Mouse (Mus musculus) urinary bladder, postnatal 36 days (tissue): ENCODE measurements around the gene Loxl1.
"Not testable (repeated sequence)": the region's sequence is repeated elsewhere in the genome, so short reads cannot be mapped to it uniquely, and the experiment has no call there.

ENCODE experiments used
- DNase-seq, 2 experiments: peaks; one replicate each; pipeline ENCODE4 v3.0.0; 2022; ENCODE audit warnings: low spot score in 2 of 2, mixed read lengths in 1 of 2

The Loxl1 gene

GRCm38 (mm10) chr9:58253033-58253804, 59.8 kb downstream of the Loxl1 start, which contains the start of gene Stoml1:
TSS of gene Stoml1 (plus strand) at chr9:58253164.
- peak; percentile 94 to 96 for DNase-seq

GRCm38 (mm10) chr9:58250730-58251129, 62.3 kb downstream of the Loxl1 start:
- DNase-seq, result not testable (repeated sequence)

GRCm38 (mm10) chr9:58250322-58250721, 62.7 kb downstream of the Loxl1 start:
- DNase-seq, result no peak

- peak; percentile 73 to 82 for DNase-seq
Measured at GRCm38 (mm10) chr9:58249592-58250192, 63.3 kb downstream of the Loxl1 start, which contains the start of gene Pml. TSS of gene Pml (minus strand) at chr9:58249786.

GRCm38 (mm10) chr9:58248746-58249413, 64.1 kb downstream of the Loxl1 start:
- no peak for DNase-seq

GRCm38 (mm10) chr9:58247064-58247759, 65.8 kb downstream of the Loxl1 start:
- DNase-seq, result peak; percentile 75 to 83

GRCm38 (mm10) chr9:58246083-58246591, 66.8 kb downstream of the Loxl1 start:
- no peak for DNase-seq

- no peak for DNase-seq
Measured at GRCm38 (mm10) chr9:58243696-58244095, 69.3 kb downstream of the Loxl1 start.

GRCm38 (mm10) chr9:58242696-58243095, 70.3 kb downstream of the Loxl1 start:
- no peak for DNase-seq

GRCm38 (mm10) chr9:58241780-58242485, 71.1 kb downstream of the Loxl1 start:
- peak; percentile 24 to 48 for DNase-seq
